Mouse (Mus musculus) v-Abl transformed pro-B cells (cell line): ENCODE measurements at regions not wholly inside any gene's neighbourhood (a gene's known extent, or its start where the extent isn't known, plus 50 kb on each side); places are given as distances from the start of the nearest gene placed in this dataset.

Experiments used
- in situ Hi-C, 2 experiments: fragments of 400-800 bp; cut with MboI; formaldehyde crosslinking; loops; one replicate each; pipeline ENCODE4 v1.15.1; 2025; ENCODE audit not compliant: unreplicated experiment in 2 of 2

GRCm38 (mm10) chr9:60931290-60931689 is 136.9 kb downstream of the Uaca start:
- in situ Hi-C loops = no loop called here

- in situ Hi-C loops = no loop called here
These were observed 142.6 kb downstream of the Uaca start for GRCm38 (mm10) chr9:60936937-60937336.

GRCm38 (mm10) chr9:60939858-60940804 is 145.8 kb downstream of the Uaca start:
- in situ Hi-C loops = loop anchor here in 1 of 2 experiments (5.0 kb wide), 1 partner anchor 57 kb away; no protein-coding TSS in a partner anchor

- in situ Hi-C loops = no loop called here
These were observed 153.0 kb downstream of the Uaca start for GRCm38 (mm10) chr9:60947363-60947762.

- in situ Hi-C loops = no loop called here
These were observed 154.3 kb downstream of the Uaca start for GRCm38 (mm10) chr9:60948531-60949070.

- in situ Hi-C loops = no loop called here
These were observed 155.8 kb downstream of the Uaca start for GRCm38 (mm10) chr9:60950161-60950560.

GRCm38 (mm10) chr9:60951071-60951561 is 156.8 kb downstream of the Uaca start:
- in situ Hi-C loops = no loop called here

- in situ Hi-C loops = no loop called here
These were observed 163.1 kb downstream of the Uaca start for GRCm38 (mm10) chr9:60957438-60957837.

- in situ Hi-C loops = no loop called here
These were observed 165.2 kb downstream of the Uaca start for GRCm38 (mm10) chr9:60959537-60959936.

GRCm38 (mm10) chr9:60962086-60962485 is 167.7 kb downstream of the Uaca start:
- in situ Hi-C loops = no loop called here

- in situ Hi-C loops = no loop called here
These were observed 171.3 kb downstream of the Uaca start for GRCm38 (mm10) chr9:60965641-60966040.

GRCm38 (mm10) chr9:60968281-60969031 is 174.1 kb downstream of the Uaca start:
- in situ Hi-C loops = no loop called here

GRCm38 (mm10) chr9:60972201-60972910 is 178.0 kb downstream of the Uaca start:
- in situ Hi-C loops = no loop called here

GRCm38 (mm10) chr9:60974546-60974945 is 180.2 kb downstream of the Uaca start:
- in situ Hi-C loops = no loop called here

GRCm38 (mm10) chr9:60982383-60983085 is 188.2 kb downstream of the Uaca start:
- in situ Hi-C loops = no loop called here

GRCm38 (mm10) chr9:60983246-60983645 is 188.9 kb downstream of the Uaca start:
- in situ Hi-C loops = no loop called here

GRCm38 (mm10) chr9:60988113-60988512 is 193.8 kb downstream of the Uaca start:
- in situ Hi-C loops = no loop called here

GRCm38 (mm10) chr9:60989670-60990391 is 195.5 kb downstream of the Uaca start:
- in situ Hi-C loops = no loop called here

- in situ Hi-C loops = no loop called here
These were observed 197.2 kb downstream of the Uaca start for GRCm38 (mm10) chr9:60991509-60991908.
